Mouse (Mus musculus): ENCODE measurements around the gene Rrp7a. TPM values are rescaled to one million over a fixed set of nuclear protein-coding genes. Genes with fewer than 3 reads are reported as not detected.

Rrp7a gene
- polyA plus RNA-seq (2015; fragmentation: Nextera tagmentation; extraction: Ambion mirVana) = 66.0 and 69.4 TPM in 2 replicates

DNA sequence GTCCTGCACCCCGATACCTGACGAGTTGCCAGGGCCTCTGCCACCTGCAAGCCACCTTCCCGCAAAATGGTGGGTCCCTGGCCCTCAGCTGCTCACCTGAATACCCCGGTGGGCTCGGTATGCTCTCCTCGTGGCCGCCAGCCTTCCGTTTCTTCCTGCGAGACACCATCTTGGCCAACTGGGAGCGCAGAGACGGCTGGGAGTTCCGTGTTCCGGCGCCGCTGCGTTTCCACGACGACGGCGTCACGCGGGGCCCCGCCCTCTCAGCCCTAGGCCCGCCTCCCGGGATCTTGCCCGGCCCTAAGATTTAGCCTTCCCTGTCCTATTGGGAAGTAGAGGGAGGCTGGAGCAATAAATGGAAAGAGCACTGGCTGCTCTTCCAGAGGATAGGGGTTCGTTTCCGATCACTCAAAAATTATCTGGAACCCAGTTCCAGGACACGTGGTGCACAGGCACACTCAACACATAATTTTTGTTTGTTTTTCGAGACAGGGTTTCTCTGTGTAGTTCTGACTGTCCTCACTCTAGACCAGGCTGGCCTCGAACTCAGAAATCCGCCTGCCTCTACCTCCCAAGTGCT, at the start of gene Rrp7a:
Gene Rrp7a, minus strand, starts transcription at position 236 of the 580 bp plus-strand sequence.

DNA sequence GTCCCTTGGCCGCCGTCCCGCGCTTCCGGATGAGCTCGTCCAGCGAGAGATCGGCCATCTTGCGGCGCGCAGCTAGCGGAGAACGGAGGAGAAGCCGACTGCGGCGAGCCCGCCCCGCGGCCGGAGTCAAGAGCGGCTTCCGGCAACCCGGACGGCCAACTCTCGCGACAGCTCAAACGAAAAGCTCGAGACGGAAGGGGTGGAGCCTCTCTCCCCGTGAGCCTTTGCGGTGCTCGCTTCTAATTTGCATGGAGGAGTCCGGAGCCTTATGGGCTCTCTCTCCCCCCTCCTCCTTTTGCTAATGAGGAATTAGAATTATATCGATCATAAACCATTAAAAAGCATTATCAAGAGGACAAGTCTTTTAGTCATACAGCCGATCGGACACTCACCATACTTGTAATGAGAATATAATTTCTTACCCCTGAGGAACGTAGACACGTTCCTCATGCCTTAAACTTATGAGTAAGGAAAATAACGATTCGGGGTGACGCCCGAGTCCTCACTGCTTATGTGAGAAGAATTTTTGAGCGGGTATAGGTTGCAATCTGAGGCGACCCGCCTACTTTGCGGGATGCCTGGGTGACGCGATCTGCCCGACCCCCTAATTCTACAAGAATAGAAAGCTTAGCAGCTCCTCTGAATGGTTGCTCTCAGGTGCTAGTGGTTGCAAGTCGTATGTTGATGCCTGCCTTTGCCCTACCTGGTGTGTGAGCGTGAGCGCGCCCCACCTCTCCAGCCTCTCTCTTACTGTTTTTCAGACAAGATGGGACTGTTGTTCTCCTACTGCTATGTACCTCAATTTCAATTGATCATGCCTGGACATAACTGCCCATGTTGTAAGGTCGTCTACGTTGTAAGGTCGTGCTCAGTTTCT, 26.8 kb upstream of the Rrp7a start, which contains the start of gene Poldip3:
Gene Poldip3, minus strand, starts transcription at position 189 of the 877 bp plus-strand sequence.

DNA sequence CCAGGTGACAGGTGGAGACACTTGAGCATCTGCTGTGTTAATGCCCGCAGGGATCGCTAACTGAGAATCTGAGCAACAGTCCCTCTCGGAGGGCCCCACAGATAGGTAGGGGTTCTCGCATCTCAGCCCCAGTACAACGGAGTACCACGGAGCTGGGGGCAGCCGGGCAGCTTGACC, 33.3 kb downstream of the Rrp7a start, which contains the start of gene Serhl:
Gene Serhl, plus strand, starts transcription at position 78 of the 177 bp plus-strand sequence.

Other genes starting within 250 kb of the Rrp7a start
- gene Tcf20, start 134.9 kb downstream of the Rrp7a start, polyA plus RNA-seq (2015; fragmentation: Nextera tagmentation; extraction: Ambion mirVana) = 9.7 and 11.3 TPM in 2 replicates
- 2.4 TPM in 2 replicates for gene Nfam1, start 89.5 kb downstream of the Rrp7a start, polyA plus RNA-seq (2015; fragmentation: Nextera tagmentation; extraction: Ambion mirVana)
- gene Serhl, start 33.3 kb downstream of the Rrp7a start, polyA plus RNA-seq (2015; fragmentation: Nextera tagmentation; extraction: Ambion mirVana) = 36.9 and 41.6 TPM in 2 replicates
- gene Poldip3, start 26.6 kb upstream of the Rrp7a start, polyA plus RNA-seq (2015; fragmentation: Nextera tagmentation; extraction: Ambion mirVana) = 90.7 and 96.0 TPM in 2 replicates
- gene Cyb5r3, start 49.8 kb upstream of the Rrp7a start, polyA plus RNA-seq (2015; fragmentation: Nextera tagmentation; extraction: Ambion mirVana) = 120 and 151 TPM in 2 replicates
- gene A4galt, start 129.0 kb upstream of the Rrp7a start, polyA plus RNA-seq (2015; fragmentation: Nextera tagmentation; extraction: Ambion mirVana) = 6.3 and 8.6 TPM in 2 replicates
- gene Arfgap3, start 227.4 kb upstream of the Rrp7a start, polyA plus RNA-seq (2015; fragmentation: Nextera tagmentation; extraction: Ambion mirVana) = 32.4 and 37.1 TPM in 2 replicates

Measured in neural tube, postnatal 0 days (tissue).